Mouse (Mus musculus) E14TG2a.4 (cell line): ENCODE results near the gene Paqr7.

Experiments
- CTCF ChIP-seq: conservative IDR thresholded peaks from 2 replicates; pipeline ENCODE4 v1.5.1; 2014; ENCODE audit warnings: low read length
- NANOG ChIP-seq: IDR thresholded peaks from 2 replicates; pipeline ENCODE4 v1.6.1; 2014; ENCODE audit warnings: borderline replicate concordance, low read length, mixed read lengths
- POU5F1 ChIP-seq: IDR thresholded peaks from 2 replicates; pipeline ENCODE4 v1.6.1; 2014; ENCODE audit warnings: low read length, borderline replicate concordance

DNA sequence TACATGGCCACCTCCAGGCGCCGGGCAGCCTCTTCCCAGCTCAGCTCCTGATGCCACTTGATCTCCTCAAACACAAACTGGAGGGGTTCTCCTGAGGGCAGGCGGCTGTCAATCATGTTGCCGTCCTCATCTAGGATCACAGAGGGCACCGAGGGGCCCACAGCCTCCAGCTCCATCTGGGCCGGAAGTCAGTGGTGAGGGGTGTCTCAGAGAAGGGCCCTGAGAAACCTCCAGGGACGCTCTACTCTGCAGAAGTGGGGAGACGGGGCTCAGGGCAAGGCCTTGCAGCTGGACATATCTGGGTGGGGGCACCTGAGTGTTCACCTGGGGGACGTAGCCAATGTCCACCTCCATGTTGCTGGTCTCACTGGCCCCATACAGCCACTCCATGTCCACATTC is 46.2 kb downstream of the Paqr7 start:
- TF ChIP-seq CTCF (no peak), POU5F1 (no peak), NANOG (no peak)
